Mouse (Mus musculus) heart, postnatal 0 days (tissue): ENCODE results near the gene Kdm4b. TPM values are rescaled to one million over a fixed set of nuclear protein-coding genes. Genes with fewer than 3 reads are reported as not detected.

ENCODE experiments used
- ATAC-seq: fragments of 200-750 bp; cut with Nextera tagmentation; 2 replicates; pipeline ENCODE4 v1.8.0; 2017; ENCODE audit warnings: low read depth, moderate number of reproducible peaks, moderate library complexity; ENCODE audit not compliant: insufficient read depth
- DNase-seq: peaks from one replicate; pipeline ENCODE4 v3.0.0-alpha.2; 2016; ENCODE audit warnings: low spot score
- H3K27ac ChIP-seq: fragments of 300-500 bp; sonication (generic); 2 replicates; pipeline ENCODE4 v1.5.1; 2014; ENCODE audit warnings: low read depth, mild to moderate bottlenecking
- H3K27me3 ChIP-seq: fragments of 300-500 bp; sonication (generic); 2 replicates; pipeline ENCODE4 v1.6.1; 2014; ENCODE audit warnings: low read length, mixed read lengths; ENCODE audit not compliant: control insufficient read depth, insufficient read depth
- H3K36me3 ChIP-seq: fragments of 300-500 bp; sonication (generic); replicated peaks from 2 replicates; pipeline ENCODE4 v1.6.1; 2014; ENCODE audit warnings: low read length, mixed read lengths; ENCODE audit not compliant: control insufficient read depth, insufficient read depth
- H3K4me1 ChIP-seq: fragments of 300-500 bp; sonication (generic); 2 replicates; pipeline ENCODE4 v1.6.1; 2014; ENCODE audit warnings: antibody characterized with exemption; ENCODE audit not compliant: control insufficient read depth, insufficient read depth
- H3K4me2 ChIP-seq: fragments of 300-500 bp; sonication (generic); 2 replicates; pipeline ENCODE4 v1.6.1; 2014; ENCODE audit warnings: low read depth, mild to moderate bottlenecking, low read length, moderate library complexity
- H3K4me3 ChIP-seq: fragments of 300-500 bp; sonication (generic); 2 replicates; pipeline ENCODE4 v1.5.1; 2014; ENCODE audit warnings: low read depth, low read length
- H3K9ac ChIP-seq: fragments of 300-500 bp; sonication (generic); replicated peaks from 2 replicates; pipeline ENCODE4 v1.6.1; 2014; ENCODE audit warnings: low read depth, low read length, mixed read lengths
- H3K9me3 ChIP-seq: fragments of 300-500 bp; sonication (generic); replicated peaks from 2 replicates; pipeline ENCODE4 v1.6.1; 2016; ENCODE audit warnings: low read length; ENCODE audit not compliant: control insufficient read depth
- CTCF ChIP-seq: IDR thresholded peaks from 2 replicates; pipeline ENCODE4 v1.5.1; 2016; ENCODE audit warnings: antibody characterized with exemption, control low read depth, low read depth
- EP300 ChIP-seq: IDR thresholded peaks from 2 replicates; pipeline ENCODE4 v1.6.1; 2016; ENCODE audit warnings: antibody characterized with exemption, low read depth
- WGBS: fragments of 180-500 bp; shearing (Covaris S2); extraction: QIAGEN DNeasy Blood & Tissue Kit; methylation state at CpG from one replicate; pipeline ENCODE4 v1.1.7; 2014; 5-methylcytosine and 5-hydroxymethylcytosine counted together
- polyA plus RNA-seq: library from polyadenylated mRNA; unstranded; fragments of >200 nt; fragmentation: Nextera tagmentation; extraction: Ambion mirVana; gene quantifications from 2 replicates; pipeline ENCODE4 v1.2.1, GENCODE M21; 2015
- total RNA-seq: library from RNA; depleted of rRNA; stranded (reverse); fragments of >200 nt; gene quantifications from 2 replicates; pipeline ENCODE4 v1.2.3, GENCODE M21; 2014; ENCODE audit warnings: low replicate concordance; rRNA removed

Kdm4b gene
- total RNA-seq (61.8 and 80.4 TPM in 2 replicates), polyA plus RNA-seq (16.1 and 17.7 TPM in 2 replicates)

DNA sequence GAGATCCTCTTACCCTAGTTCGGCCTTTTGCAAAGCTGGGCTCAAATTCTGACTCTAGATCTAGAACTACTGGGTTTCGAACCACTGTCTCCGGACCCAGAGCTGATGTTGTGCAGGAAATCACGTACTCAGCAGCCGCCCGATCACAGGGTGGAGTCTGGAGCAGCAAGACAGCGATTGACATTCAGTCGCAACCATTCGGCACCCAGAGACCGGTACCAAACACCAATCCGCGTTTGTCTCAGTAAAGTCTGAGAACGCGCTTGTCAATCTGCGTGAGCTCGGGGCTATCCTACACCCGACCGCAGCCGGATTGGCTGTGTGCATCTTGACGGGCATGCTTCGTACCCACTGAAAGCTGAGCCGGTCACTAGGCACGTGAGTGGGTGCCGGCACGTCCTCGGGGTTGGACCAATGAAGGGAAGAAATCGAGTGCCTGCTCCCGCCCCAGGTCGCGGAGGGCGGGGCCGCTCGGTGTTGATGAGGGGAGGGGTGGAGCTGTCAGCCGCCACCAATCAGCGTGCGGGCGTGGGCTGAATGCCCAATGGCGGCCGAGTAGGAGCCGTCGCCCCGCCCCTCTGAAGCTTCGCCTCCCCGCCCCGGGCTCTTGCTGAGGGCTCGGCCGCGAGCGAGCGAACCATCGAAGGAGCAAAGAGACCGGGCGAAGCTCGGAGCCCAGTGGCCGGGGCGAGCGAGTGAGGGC lies at the start of gene Kdm4b:
Gene Kdm4b (plus strand): TSS at position 613 of the 703 bp plus-strand sequence.
- Histone ChIP-seq H3K4me2 (peak within 1 kb of the TSS; percentile 88), H3K4me1 (peaks cover 33% of the 10 kb centered on the region), H3K9ac (peak within 1 kb of the TSS; percentile 94), H3K27me3 (no peaks in the 10 kb centered on the region), H3K36me3 (peaks cover 15% of the 10 kb centered on the region), H3K9me3 (no peaks in the 10 kb centered on the region), H3K4me3 (peak within 1 kb of the TSS; percentile 93), H3K27ac (peak within 1 kb of the TSS; percentile 99)
- under 1% methylated on average over 54 of the region's 57 CpGs for WGBS
- peak; percentile 1; the same call in 1 of the 2 replicates for TF ChIP-seq CTCF
- no peak; the same call in 1 of the 2 replicates for TF ChIP-seq EP300
- DNase-seq (peak; percentile 99), ATAC-seq (peak; percentile 97)

DNA sequence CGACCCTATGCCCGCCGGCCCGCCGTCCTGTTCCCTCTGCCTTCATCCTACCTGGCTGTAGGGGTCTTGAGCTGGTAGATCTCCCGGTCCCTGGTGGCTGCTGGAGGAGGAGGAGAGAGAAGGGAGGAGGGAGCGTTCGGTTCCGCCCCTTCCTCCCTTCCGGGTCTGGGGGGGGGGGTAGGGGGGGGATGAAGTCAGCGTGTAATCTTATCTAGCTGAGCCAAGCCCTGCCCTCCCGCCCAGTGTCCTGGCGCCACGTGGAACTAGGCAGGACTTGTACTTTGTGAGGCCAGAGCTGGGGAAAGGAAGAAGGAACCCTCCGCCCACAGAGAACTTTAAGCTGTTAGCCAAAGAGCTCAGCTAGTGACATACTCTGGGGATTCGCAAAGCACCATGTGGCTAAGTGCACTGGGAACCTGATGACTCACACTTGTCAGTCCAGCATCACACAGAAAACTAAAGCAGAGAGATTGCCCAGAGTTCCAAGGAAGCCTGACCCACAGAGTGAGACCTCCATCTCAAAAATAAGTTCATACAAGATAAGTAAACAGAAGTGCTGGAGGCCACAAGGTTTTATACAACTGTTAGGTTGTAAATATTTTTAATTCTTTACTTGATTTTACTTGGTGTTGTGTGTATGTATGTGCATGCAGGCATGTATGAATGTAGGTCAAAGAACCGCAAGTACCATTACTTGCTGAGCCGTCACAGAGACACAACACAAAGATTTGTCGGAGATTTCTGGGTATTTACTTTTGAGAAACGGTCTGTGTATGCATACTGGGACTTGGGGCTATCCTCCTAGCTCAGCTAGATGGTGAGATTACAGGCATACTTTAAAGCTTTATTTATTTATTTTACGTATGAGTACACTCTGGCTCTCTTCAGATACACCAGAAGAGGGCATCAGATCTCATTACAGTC lies 49.0 kb upstream of the Kdm4b start, which contains the start of gene Ticam1:
Gene Ticam1 (minus strand): TSS at position 144 of the 924 bp plus-strand sequence.
- TF ChIP-seq CTCF (peak; percentile 39), EP300 (peak; percentile 97)
- ATAC-seq (peak; percentile 95), DNase-seq (peak; percentile 99)
- WGBS: 3% methylated on average over 18 of the region's 21 CpGs
- Histone ChIP-seq H3K27me3 (no peaks in the 10 kb centered on the region), H3K36me3 (peaks cover 42% of the 10 kb centered on the region), H3K9ac (peak within 1 kb of the TSS; percentile 86), H3K4me1 (peaks cover 23% of the 10 kb centered on the region; the same call in 1 of the 2 replicates), H3K4me3 (peak within 1 kb of the TSS; percentile 71), H3K4me2 (peak within 1 kb of the TSS; percentile 80), H3K27ac (peak within 1 kb of the TSS; percentile 91), H3K9me3 (no peaks in the 10 kb centered on the region)

DNA sequence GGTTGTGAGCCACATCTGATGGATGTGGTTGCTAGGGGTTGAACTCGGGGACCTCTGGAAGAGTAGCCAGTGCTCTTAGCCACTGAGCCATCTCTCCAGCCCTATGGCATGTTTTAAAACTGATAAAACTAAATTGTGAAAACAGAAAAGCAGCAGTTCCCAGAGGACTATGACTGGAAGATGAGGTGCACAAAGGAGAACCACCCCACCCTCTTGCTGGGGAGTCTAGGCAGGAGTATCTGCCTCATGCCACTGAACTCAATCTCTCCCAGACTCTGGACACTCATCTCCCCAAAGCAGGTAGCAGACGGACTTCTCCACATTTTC lies 48.3 kb upstream of the Kdm4b start:
- peaks cover 40% of the 10 kb centered on the region for H3K36me3 ChIP-seq
- DNase-seq: no peak
- H3K4me3 ChIP-seq: no peak overlapping the region; the same call in 1 of the 2 replicates
- TF ChIP-seq EP300: no peak
- no peak for TF ChIP-seq CTCF
- no peak for ATAC-seq
- H3K27ac ChIP-seq: peak overlapping the region; percentile 91
- H3K9ac ChIP-seq: no peak overlapping the region
- peaks cover 23% of the 10 kb centered on the region; the same call in 1 of the 2 replicates for H3K4me1 ChIP-seq
- H3K9me3 ChIP-seq: no peaks in the 10 kb centered on the region
- WGBS: 39% methylated on average over 2 of the region's 2 CpGs
- no peaks in the 10 kb centered on the region for H3K27me3 ChIP-seq
- peak overlapping the region; percentile 80; the same call in 1 of the 2 replicates for H3K4me2 ChIP-seq

DNA sequence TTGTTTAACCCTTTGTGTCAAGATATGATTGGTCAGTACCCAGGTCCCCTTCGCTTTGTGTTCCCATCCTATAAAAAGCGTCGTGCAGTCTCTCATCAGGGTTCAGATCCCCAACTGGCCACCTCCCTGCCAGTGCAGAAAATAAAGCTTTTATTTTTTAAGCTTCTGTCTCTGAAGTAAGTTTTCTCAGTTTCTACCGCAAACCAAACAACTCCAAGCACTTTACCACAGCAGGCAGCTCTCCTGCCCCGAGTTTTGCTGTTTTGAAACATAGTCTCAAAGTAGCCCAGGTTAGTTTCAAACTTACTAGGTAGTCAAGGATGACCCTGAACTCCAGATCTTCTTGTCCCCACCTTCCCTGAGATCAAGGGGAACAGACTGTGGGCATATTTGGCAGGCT lies 47.5 kb upstream of the Kdm4b start:
- no peak overlapping the region for H3K9ac ChIP-seq
- no peak overlapping the region for H3K4me3 ChIP-seq
- no peaks in the 10 kb centered on the region for H3K27me3 ChIP-seq
- no peak for DNase-seq
- peaks cover 19% of the 10 kb centered on the region; the same call in 1 of the 2 replicates for H3K4me1 ChIP-seq
- no peak for TF ChIP-seq EP300
- no peak for TF ChIP-seq CTCF
- no peaks in the 10 kb centered on the region for H3K9me3 ChIP-seq
- H3K36me3 ChIP-seq: peaks cover 48% of the 10 kb centered on the region
- ATAC-seq: no peak
- peak overlapping the region; percentile 91 for H3K27ac ChIP-seq
- H3K4me2 ChIP-seq: no peak overlapping the region
- WGBS: 90% methylated on average over 5 of the region's 5 CpGs

DNA sequence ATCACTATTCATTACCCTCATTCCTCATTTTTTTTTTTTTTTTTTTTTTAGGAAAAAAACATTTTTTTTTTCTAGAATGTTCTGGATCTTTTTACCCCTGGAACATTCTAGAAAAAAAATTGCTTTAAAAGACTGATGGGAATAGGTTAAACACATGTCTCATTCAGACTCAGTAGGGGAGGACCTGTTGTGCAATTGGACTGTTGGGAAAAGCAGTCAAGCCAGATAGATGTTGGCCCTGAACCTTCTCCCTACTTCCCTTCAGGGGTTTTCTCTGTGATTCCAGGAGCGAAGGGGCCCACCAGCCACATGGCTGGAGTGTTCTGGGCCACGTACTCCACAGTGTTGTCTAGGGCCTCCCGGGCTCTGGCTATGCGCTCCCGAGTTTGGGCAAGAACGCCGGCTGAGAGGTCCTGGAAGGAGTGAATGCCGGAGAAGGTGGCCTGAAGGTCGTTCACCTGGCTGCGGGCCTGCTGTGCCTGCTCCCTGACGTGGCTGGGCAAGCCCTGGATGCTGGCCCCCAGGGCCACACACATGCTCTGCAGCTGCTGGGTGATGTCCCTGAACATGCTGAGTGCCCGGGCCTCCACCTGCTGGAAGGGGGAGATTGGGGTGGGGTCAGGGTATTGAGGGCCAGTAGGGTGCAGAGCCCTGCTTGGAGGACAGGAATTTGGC lies 46.2 kb upstream of the Kdm4b start:
- no peak for TF ChIP-seq EP300
- no peak for TF ChIP-seq CTCF
- peak overlapping the region; percentile 40 for H3K27ac ChIP-seq
- peak; percentile 12 for DNase-seq
- no peaks in the 10 kb centered on the region for H3K27me3 ChIP-seq
- 37% methylated on average over 12 of the region's 12 CpGs for WGBS
- ATAC-seq: no peak
- H3K9me3 ChIP-seq: no peaks in the 10 kb centered on the region
- H3K4me1 ChIP-seq: peaks cover 19% of the 10 kb centered on the region; the same call in 1 of the 2 replicates
- no peak overlapping the region for H3K4me3 ChIP-seq
- peaks cover 54% of the 10 kb centered on the region for H3K36me3 ChIP-seq
- no peak overlapping the region for H3K4me2 ChIP-seq
- H3K9ac ChIP-seq: no peak overlapping the region
